Mouse (Mus musculus) liver, embryonic 14.5 days (tissue): Measurements from ENCODE around the gene Cyth4.

Experiments used
- CTCF ChIP-seq: IDR thresholded peaks from 2 replicates; pipeline ENCODE4 v1.5.1; 2016; ENCODE audit warnings: antibody characterized with exemption, low read depth, control low read depth
- EP300 ChIP-seq: IDR thresholded peaks from 2 replicates; pipeline ENCODE4 v1.6.1; 2016; ENCODE audit warnings: antibody characterized with exemption, low read depth

GRCm38 (mm10) chr15:78605371-78605791, 8.5 kb downstream of the Cyth4 start:
- TF ChIP-seq CTCF (no peak), EP300 (no peak)
